Mouse (Mus musculus) heart, postnatal 0 days (tissue): Measurements from ENCODE around the gene AC134908.4. TPM values are rescaled to one million over a fixed set of nuclear protein-coding genes. Genes with fewer than 3 reads are reported as not detected.
"Not testable (repeated sequence)": the region's sequence is repeated elsewhere in the genome, so short reads cannot be mapped to it uniquely, and the experiment has no call there.

Experiments used
- ATAC-seq: fragments of 200-750 bp; cut with Nextera tagmentation; 2 replicates; pipeline ENCODE4 v1.8.0; 2017; ENCODE audit warnings: low read depth, moderate number of reproducible peaks, moderate library complexity; ENCODE audit not compliant: insufficient read depth
- DNase-seq: peaks from one replicate; pipeline ENCODE4 v3.0.0-alpha.2; 2016; ENCODE audit warnings: low spot score
- H3K27ac ChIP-seq: fragments of 300-500 bp; sonication (generic); 2 replicates; pipeline ENCODE4 v1.5.1; 2014; ENCODE audit warnings: low read depth, mild to moderate bottlenecking
- H3K27me3 ChIP-seq: fragments of 300-500 bp; sonication (generic); 2 replicates; pipeline ENCODE4 v1.6.1; 2014; ENCODE audit warnings: low read length, mixed read lengths; ENCODE audit not compliant: control insufficient read depth, insufficient read depth
- H3K36me3 ChIP-seq: fragments of 300-500 bp; sonication (generic); replicated peaks from 2 replicates; pipeline ENCODE4 v1.6.1; 2014; ENCODE audit warnings: low read length, mixed read lengths; ENCODE audit not compliant: control insufficient read depth, insufficient read depth
- H3K4me1 ChIP-seq: fragments of 300-500 bp; sonication (generic); 2 replicates; pipeline ENCODE4 v1.6.1; 2014; ENCODE audit warnings: antibody characterized with exemption; ENCODE audit not compliant: control insufficient read depth, insufficient read depth
- H3K4me2 ChIP-seq: fragments of 300-500 bp; sonication (generic); 2 replicates; pipeline ENCODE4 v1.6.1; 2014; ENCODE audit warnings: low read depth, mild to moderate bottlenecking, low read length, moderate library complexity
- H3K4me3 ChIP-seq: fragments of 300-500 bp; sonication (generic); 2 replicates; pipeline ENCODE4 v1.5.1; 2014; ENCODE audit warnings: low read depth, low read length
- H3K9ac ChIP-seq: fragments of 300-500 bp; sonication (generic); replicated peaks from 2 replicates; pipeline ENCODE4 v1.6.1; 2014; ENCODE audit warnings: low read depth, low read length, mixed read lengths
- H3K9me3 ChIP-seq: fragments of 300-500 bp; sonication (generic); replicated peaks from 2 replicates; pipeline ENCODE4 v1.6.1; 2016; ENCODE audit warnings: low read length; ENCODE audit not compliant: control insufficient read depth
- CTCF ChIP-seq: IDR thresholded peaks from 2 replicates; pipeline ENCODE4 v1.5.1; 2016; ENCODE audit warnings: antibody characterized with exemption, control low read depth, low read depth
- EP300 ChIP-seq: IDR thresholded peaks from 2 replicates; pipeline ENCODE4 v1.6.1; 2016; ENCODE audit warnings: antibody characterized with exemption, low read depth
- WGBS: fragments of 180-500 bp; shearing (Covaris S2); extraction: QIAGEN DNeasy Blood & Tissue Kit; methylation state at CpG from one replicate; pipeline ENCODE4 v1.1.7; 2014; 5-methylcytosine and 5-hydroxymethylcytosine counted together
- polyA plus RNA-seq: library from polyadenylated mRNA; unstranded; fragments of >200 nt; fragmentation: Nextera tagmentation; extraction: Ambion mirVana; gene quantifications from 2 replicates; pipeline ENCODE4 v1.2.1, GENCODE M21; 2015
- total RNA-seq: library from RNA; depleted of rRNA; stranded (reverse); fragments of >200 nt; gene quantifications from 2 replicates; pipeline ENCODE4 v1.2.3, GENCODE M21; 2014; ENCODE audit warnings: low replicate concordance

AC134908.4 gene
- total and polyA plus RNA-seq, 2 experiments from 2014 or later = 0.66 TPM; not detected in 1

DNA sequence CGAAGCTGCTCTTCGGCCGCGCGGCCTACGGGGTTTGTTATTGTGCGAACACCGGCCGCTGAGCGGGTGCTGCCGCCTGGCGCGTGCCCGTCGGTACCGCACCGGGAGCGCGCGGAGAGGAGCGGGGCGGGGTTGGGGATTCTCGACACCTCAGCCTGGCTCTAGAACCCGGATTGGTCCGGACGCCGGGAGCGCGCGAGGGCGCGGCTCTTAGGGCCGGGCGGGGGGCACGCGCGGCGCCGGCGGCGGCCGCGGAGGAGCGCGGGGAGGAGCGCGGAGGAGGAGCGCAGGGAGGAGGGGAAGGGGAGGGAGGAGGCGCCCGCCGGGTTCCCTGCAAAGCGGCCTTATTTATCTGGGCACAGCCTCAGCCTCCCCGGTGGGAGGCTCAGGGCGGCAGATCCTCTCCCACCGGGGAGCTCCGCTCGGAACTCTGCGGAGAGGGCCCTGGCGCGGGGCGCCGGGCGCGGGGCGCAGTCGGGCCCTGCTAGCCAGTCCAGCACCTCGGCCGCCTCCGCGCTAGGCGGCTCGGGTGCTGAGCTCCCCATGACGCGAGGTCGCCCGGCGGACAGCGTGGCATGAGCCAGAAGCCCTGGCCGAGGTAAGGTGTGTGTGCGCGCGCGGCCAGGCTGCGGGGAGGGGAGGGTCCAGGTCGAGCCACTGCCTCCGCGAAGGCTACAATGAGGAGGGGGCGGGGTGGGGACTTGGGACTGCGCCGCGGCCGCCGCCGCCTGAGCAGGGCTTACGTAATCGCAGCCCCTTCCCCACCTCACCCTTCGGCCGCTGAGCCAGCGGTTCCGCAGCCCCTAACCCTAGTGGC, 13.5 kb upstream of the AC134908.4 start, which contains the start of gene Fbxl16:
Fbxl16 (plus strand) TSS at position 297 of the 817 bp plus-strand sequence.
- H3K4me1 ChIP-seq = peaks cover 6% of the 10 kb centered on the region; the same call in 1 of the 2 replicates
- TF ChIP-seq EP300 (no peak), CTCF (0 out of 2 replicates have a peak, but pooled peaks have one; percentile 7)
- ATAC-seq (peak; percentile 52), DNase-seq (no peak)
- peak within 1 kb of the TSS; percentile 89 for H3K4me2 ChIP-seq
- H3K9me3 ChIP-seq = no peaks in the 10 kb centered on the region
- H3K9ac ChIP-seq = peak within 1 kb of the TSS; percentile 32
- H3K27me3 ChIP-seq = peaks cover 59% of the 10 kb centered on the region
- no peak within 1 kb of the TSS for H3K27ac ChIP-seq
- WGBS = under 1% methylated on average over 75 of the region's 100 CpGs
- no peaks in the 10 kb centered on the region for H3K36me3 ChIP-seq
- peak within 1 kb of the TSS; percentile 57 for H3K4me3 ChIP-seq

DNA sequence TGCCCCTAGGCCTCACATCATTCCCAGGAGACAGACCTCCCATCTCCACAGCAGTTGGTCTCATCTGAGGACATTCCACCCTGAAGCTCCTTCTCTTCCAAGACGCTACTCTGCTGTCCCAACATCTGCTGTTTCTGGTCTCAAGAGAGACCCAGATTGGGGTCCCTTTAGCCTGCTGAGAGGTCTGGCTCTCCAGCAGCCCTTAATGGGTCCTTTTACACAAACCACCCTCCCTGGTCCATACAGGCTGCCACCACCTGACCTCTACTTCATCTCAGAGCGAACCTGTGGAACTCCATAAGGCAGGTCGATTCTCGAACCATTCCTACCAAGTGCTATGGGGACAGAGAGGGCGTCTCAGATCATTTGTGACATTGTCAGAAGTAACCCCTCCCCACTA, 12.6 kb upstream of the AC134908.4 start:
- H3K36me3 ChIP-seq = no peaks in the 10 kb centered on the region
- TF ChIP-seq EP300 (no peak), CTCF (no peak)
- DNase-seq = no peak
- H3K27ac ChIP-seq = no peak overlapping the region
- WGBS = 39% methylated on average over 5 of the region's 5 CpGs
- peaks cover 54% of the 10 kb centered on the region for H3K27me3 ChIP-seq
- no peaks in the 10 kb centered on the region for H3K9me3 ChIP-seq
- H3K4me1 ChIP-seq = peaks cover 6% of the 10 kb centered on the region; the same call in 1 of the 2 replicates
- ATAC-seq = no peak
- no peak overlapping the region for H3K4me2 ChIP-seq
- H3K9ac ChIP-seq = no peak overlapping the region
- no peak overlapping the region for H3K4me3 ChIP-seq

DNA sequence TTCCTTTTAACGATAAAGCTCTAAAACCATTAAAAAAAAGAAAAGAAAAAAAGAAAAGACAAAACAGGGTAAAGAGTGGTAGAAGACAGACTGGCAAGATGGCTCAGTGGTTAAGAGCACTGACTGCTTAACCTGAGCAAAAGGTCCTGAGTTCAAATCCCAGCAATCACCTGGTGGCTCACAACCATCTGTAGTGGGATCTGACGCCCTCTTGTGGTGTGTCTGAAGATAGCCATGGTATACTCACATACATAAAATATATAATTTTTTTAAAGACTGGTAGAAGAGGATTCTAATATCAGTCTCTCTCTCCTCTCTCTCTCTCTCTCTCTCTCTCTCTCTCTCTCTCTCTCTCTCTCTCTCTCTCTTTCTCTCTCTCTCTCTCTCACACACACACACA, 12.0 kb upstream of the AC134908.4 start:
- not testable (repeated sequence) for H3K4me1 ChIP-seq, ATAC-seq
- peaks cover 48% of the 10 kb centered on the region for H3K27me3 ChIP-seq

DNA sequence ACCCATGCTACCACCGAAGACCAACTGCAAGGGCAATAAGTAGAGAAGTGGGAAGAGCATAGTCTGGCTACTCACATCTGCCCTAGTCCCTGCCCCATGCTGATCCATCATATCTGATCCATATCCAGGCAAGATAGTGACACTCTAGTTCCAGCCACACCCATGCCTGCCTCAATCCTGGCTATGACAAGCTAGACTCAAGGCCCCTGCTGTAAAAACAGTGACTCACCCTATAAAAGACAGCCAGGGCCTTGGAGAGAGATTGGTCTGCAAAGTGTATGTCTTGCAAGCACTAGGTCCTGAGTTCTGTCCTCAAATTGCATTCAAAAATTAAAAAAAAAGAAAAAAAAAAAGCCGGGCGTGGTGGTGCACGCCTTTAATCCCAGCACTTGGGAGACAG, 11.0 kb upstream of the AC134908.4 start:
- no peaks in the 10 kb centered on the region for H3K9me3 ChIP-seq
- peaks cover 40% of the 10 kb centered on the region for H3K27me3 ChIP-seq
- no peak overlapping the region for H3K9ac ChIP-seq
- H3K4me1 ChIP-seq = peaks cover 6% of the 10 kb centered on the region; the same call in 1 of the 2 replicates
- DNase-seq (no peak), ATAC-seq (no peak)
- no peak overlapping the region for H3K4me3 ChIP-seq
- 89% methylated on average over 4 of the region's 4 CpGs for WGBS
- H3K27ac ChIP-seq = no peak overlapping the region
- no peak overlapping the region for H3K4me2 ChIP-seq
- TF ChIP-seq EP300 (no peak), CTCF (no peak)
- no peaks in the 10 kb centered on the region for H3K36me3 ChIP-seq

More for the DNA sequence above, 12.0 kb upstream of the AC134908.4 start:
- H3K27ac ChIP-seq, DNase-seq, H3K36me3 ChIP-seq, H3K4me2 ChIP-seq, H3K9me3 ChIP-seq, H3K4me3 ChIP-seq, H3K9ac ChIP-seq: not testable (repeated sequence)
- 48% methylated on average over 2 of the region's 2 CpGs for WGBS

DNA sequence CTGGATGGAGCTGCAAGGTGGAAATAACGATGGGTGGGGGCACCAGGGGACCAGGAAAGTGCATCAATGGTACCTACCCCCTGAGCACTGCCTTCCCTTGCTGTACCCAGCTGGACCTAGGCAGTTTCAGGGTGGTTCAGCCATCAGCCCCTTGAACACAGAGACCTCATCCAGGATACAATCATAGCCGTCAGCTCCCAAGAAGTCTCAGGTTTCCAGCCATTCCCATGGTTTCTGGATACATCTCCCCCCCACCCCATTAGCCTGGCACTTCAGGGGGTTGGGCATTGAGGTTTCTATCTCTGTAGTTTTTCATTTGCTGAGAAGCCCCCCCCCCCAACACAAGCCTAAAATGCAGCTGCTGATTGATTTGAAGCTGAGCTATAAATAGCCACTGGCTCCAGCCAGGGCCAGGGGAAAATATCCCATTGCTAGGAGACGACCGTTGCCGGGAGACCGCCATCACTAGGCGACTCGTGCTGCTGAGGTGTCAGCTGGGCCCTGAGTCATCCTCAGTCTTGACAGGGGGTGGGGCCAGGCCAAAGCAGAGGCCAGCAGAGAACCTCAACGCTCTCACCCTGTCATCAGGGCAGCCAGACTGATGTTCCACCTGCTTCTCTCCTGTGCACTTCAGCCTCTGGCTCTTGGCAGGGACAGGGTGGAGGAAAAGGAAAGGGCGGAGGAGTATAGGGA, 7.5 kb upstream of the AC134908.4 start:
- Histone ChIP-seq H3K9ac (no peak overlapping the region), H3K4me1 (no peaks in the 10 kb centered on the region), H3K9me3 (no peaks in the 10 kb centered on the region), H3K4me3 (no peak overlapping the region), H3K27ac (no peak overlapping the region), H3K36me3 (no peaks in the 10 kb centered on the region), H3K4me2 (no peak overlapping the region), H3K27me3 (peaks cover 7% of the 10 kb centered on the region)
- 8% methylated on average over 10 of the region's 10 CpGs for WGBS
- TF ChIP-seq EP300 (no peak), CTCF (no peak)
- DNase-seq (peak; percentile 63), ATAC-seq (peak; percentile 89)
